10 mouse cellular contexts compared by ENCODE assay signal in the genomic region with DNA sequence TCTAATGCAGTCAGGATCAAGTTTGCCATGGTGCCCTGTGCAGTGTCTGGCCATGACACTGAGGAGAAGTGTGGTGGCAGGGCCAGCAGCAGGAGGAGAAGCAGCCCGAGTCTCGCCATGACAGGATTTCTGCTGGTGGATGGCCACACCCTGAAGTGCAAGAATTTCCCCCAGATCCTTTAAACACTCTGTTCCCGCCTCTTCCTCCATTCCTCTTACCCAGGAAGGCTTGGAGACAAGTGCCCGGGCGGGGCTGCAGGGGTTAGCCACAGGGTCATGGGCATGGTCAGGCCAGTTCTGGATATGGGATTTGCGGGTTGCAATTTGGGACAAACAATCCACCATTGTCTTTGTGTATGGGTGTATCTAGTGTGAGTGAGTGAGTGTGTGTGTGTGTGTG. TPM values are rescaled to one million over a fixed set of nuclear protein-coding genes. Genes with fewer than 3 reads are reported as not detected.
A peak's percentile ranks its signal among the peaks of the same experiment; 100 is the strongest.
DNase-seq lines count a peak whose midpoint lies in the region; ATAC-seq and TF ChIP-seq lines count a peak whose summit lies in the region.
"Had no signal": no experiment of that assay in that cellular context is flagged by ENCODE, and none has a peak within 500 bp of the region (broad histone marks: within the 10 kb centered on the region; RNA-seq: fewer than 3 reads in every experiment).

A gene (minus strand): TSS at position 160 of the 400 bp plus-strand sequence.

- intact Hi-C loops in gastrocnemius, adult 2 months (cut with DNase I), result no loop called here
- intact Hi-C loops in gastrocnemius, postnatal 14 days (cut with DNase I; ENCODE audit: low total_unique reads), result no loop called here

- no peak for TF ChIP-seq CTCF in gastrocnemius, adult 2 months (IDR thresholded peaks at IDR 0.05)
- no peak for TF ChIP-seq CTCF in stomach, postnatal 0 days (IDR thresholded peaks at IDR 0.05; ENCODE audit: low read depth)

- H3K36me3 ChIP-seq in stomach, postnatal 0 days (ENCODE audit: control insufficient read depth, insufficient read depth, low read length), result no peaks in the 10 kb centered on the region
- H3K36me3 ChIP-seq: intestine, embryonic 15.5 days had no signal

- no peak for DNase-seq in gastrocnemius, adult 2 months
- no peak for DNase-seq in gastrocnemius, postnatal 14 days
- DNase-seq in urinary bladder, adult 2 months (ENCODE audit: low spot score), result no peak
- DNase-seq in urinary bladder, postnatal 14 days (ENCODE audit: low spot score), result no peak
- peak; percentile 57 for DNase-seq in kidney, postnatal 14 days
- DNase-seq in stomach, postnatal 0 days (ENCODE audit: low spot score), result peak; percentile 22
- DNase-seq in thymus, postnatal 36 days, result no peak
- DNase-seq in liver, result no peak

- H3K27me3 ChIP-seq in stomach, postnatal 0 days (ENCODE audit: control insufficient read depth, insufficient read depth, low read length), result no peaks in the 10 kb centered on the region

- peak within 1 kb of the TSS; percentile 64 for H3K4me3 ChIP-seq in gastrocnemius, adult 2 months
- no peak within 1 kb of the TSS for H3K4me3 ChIP-seq in stomach, postnatal 0 days (ENCODE audit: low read depth, low read length)
- H3K4me3 ChIP-seq: intestine, embryonic 15.5 days had no signal

- H3K27ac ChIP-seq in gastrocnemius, adult 2 months, result peak within 1 kb of the TSS; percentile 38
- H3K27ac ChIP-seq in stomach, postnatal 0 days (replicated peaks), result no peak within 1 kb of the TSS
- H3K27ac ChIP-seq: intestine, embryonic 15.5 days; macrophage had no signal

- H3K4me1 ChIP-seq in stomach, postnatal 0 days (replicated peaks; ENCODE audit: control insufficient read depth, insufficient read depth), result no peaks in the 10 kb centered on the region
- H3K4me1 ChIP-seq: intestine, embryonic 15.5 days had no signal

- 46% methylated on average over 6 of the region's 6 CpGs for WGBS in stomach, postnatal 0 days

- H3K9ac ChIP-seq in stomach, postnatal 0 days (ENCODE audit: low read length), result no peak within 1 kb of the TSS
- H3K9ac ChIP-seq: intestine, embryonic 15.5 days had no signal

- peak; percentile 56; the same call in 1 of the 2 replicates for ATAC-seq in stomach, postnatal 0 days (ENCODE audit: low FRiP score, low TSS enrichment)
- ATAC-seq: intestine, embryonic 15.5 days had no signal

- no peaks in the 10 kb centered on the region for H3K9me3 ChIP-seq in stomach, postnatal 0 days (ENCODE audit: control insufficient read depth, low read length)
- H3K9me3 ChIP-seq: intestine, embryonic 15.5 days had no signal

- no peak for TF ChIP-seq EP300 in stomach, postnatal 0 days (optimal IDR thresholded peaks at IDR 0.05)

- H3K4me2 ChIP-seq in stomach, postnatal 0 days (replicated peaks; ENCODE audit: low read depth), result no peak within 1 kb of the TSS
- H3K4me2 ChIP-seq: intestine, embryonic 15.5 days had no signal

RNA-seq across cellular contexts. Expression of the gene that starts here (rescaled TPM):
- 1 to 10 TPM; 3.2 to 3.6 TPM for total RNA-seq in gastrocnemius, adult 2 months (2021)
- total RNA-seq in gastrocnemius, postnatal 14 days (2021), result 1 to 10 TPM; 6.8 to 8.6 TPM
- polyA plus RNA-seq in urinary bladder, adult 2 months (2012; rRNA removed), result 9.0 and 10.5 TPM in 2 replicates
- polyA plus RNA-seq in stomach, postnatal 0 days (2015; fragmentation: Nextera tagmentation; extraction: Ambion mirVana), result 11.8 and 13.1 TPM in 2 replicates
- polyA plus RNA-seq: macrophage had no signal

Comparison
In these comparisons a context has a peak if more than half of its experiments do, and no peak if none do; other contexts are left out.
1. DNase-seq: peak in kidney, postnatal 14 days (single experiment) and stomach, postnatal 0 days (single experiment); none in gastrocnemius, adult 2 months (single experiment), gastrocnemius, postnatal 14 days (single experiment), urinary bladder, adult 2 months (single experiment), urinary bladder, postnatal 14 days (single experiment), thymus, postnatal 36 days (0 of 2) and liver (single experiment).